8 mouse cellular contexts compared by ENCODE assay signal in the genomic region with DNA sequence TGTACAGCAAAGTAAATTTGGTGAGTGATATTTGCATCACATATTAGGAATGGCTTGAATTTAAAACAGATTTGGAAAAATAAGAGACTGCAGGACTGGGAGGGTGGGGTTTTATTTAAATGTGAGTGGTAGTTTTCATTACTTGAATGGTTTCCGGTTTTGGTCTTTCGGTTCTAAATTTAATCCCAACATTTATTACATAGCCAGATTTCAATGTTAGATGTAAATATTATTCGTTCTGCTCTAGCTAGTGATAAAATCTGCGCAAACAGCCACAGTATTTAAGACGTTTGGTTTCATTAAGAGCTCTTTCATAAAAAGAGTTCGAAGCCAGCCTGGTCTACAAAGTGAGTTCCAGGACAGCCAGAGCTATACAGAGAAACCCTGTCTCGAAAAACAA. TPM values are rescaled to one million over a fixed set of nuclear protein-coding genes. Genes with fewer than 3 reads are reported as not detected.
DNase-seq lines count a peak whose midpoint lies in the region; ATAC-seq and TF ChIP-seq lines count a peak whose summit lies in the region.

No protein-coding gene starts in this region.

- H3K27me3 ChIP-seq in kidney, embryonic 16.5 days (ENCODE audit: insufficient read depth, low read length), result no peaks in the 10 kb centered on the region
- H3K27me3 ChIP-seq in forebrain, embryonic 12.5 days, result no peaks in the 10 kb centered on the region
- H3K27me3 ChIP-seq in intestine, postnatal 0 days (replicated peaks; ENCODE audit: control insufficient read depth, insufficient read depth, low read length), result no peaks in the 10 kb centered on the region
- H3K27me3 ChIP-seq in myocyte (ENCODE audit: control insufficient read depth, insufficient read depth, insufficient read length), result no peaks in the 10 kb centered on the region

- no peaks in the 10 kb centered on the region for H3K36me3 ChIP-seq in kidney, embryonic 16.5 days (ENCODE audit: insufficient read depth, low read length)
- no peaks in the 10 kb centered on the region for H3K36me3 ChIP-seq in forebrain, embryonic 12.5 days (replicated peaks)
- H3K36me3 ChIP-seq in intestine, postnatal 0 days (ENCODE audit: control insufficient read depth, insufficient read depth), result peaks cover 2% of the 10 kb centered on the region; the same call in 1 of the 2 replicates
- H3K36me3 ChIP-seq in myocyte (ENCODE audit: control insufficient read depth, insufficient read depth), result no peaks in the 10 kb centered on the region

- H3K4me1 ChIP-seq in kidney, embryonic 16.5 days (ENCODE audit: insufficient read depth, low read length), result peaks cover 7% of the 10 kb centered on the region
- H3K4me1 ChIP-seq in forebrain, embryonic 12.5 days, result peaks cover 10% of the 10 kb centered on the region
- no peaks in the 10 kb centered on the region for H3K4me1 ChIP-seq in intestine, postnatal 0 days (replicated peaks; ENCODE audit: control insufficient read depth, insufficient read depth, low read length)

- H3ac ChIP-seq in myocyte (ENCODE audit: control insufficient read depth, insufficient read length), result no peak overlapping the region

- peak overlapping the region; percentile 80 for H3K4me2 ChIP-seq in kidney, embryonic 16.5 days (replicated peaks; ENCODE audit: low read depth, low read length)
- H3K4me2 ChIP-seq in forebrain, embryonic 12.5 days, result peak overlapping the region; percentile 62
- peak overlapping the region; percentile 70 for H3K4me2 ChIP-seq in intestine, postnatal 0 days (replicated peaks; ENCODE audit: low read depth)
- peak overlapping the region; percentile 97 for H3K4me2 ChIP-seq in myocyte (ENCODE audit: low read depth)

- peak overlapping the region; percentile 97 for H3K4me3 ChIP-seq in kidney, embryonic 16.5 days (ENCODE audit: low read length)
- no peak overlapping the region for H3K4me3 ChIP-seq in forebrain, embryonic 12.5 days (replicated peaks)
- H3K4me3 ChIP-seq in intestine, postnatal 0 days (ENCODE audit: low read depth, low read length), result no peak overlapping the region
- H3K4me3 ChIP-seq in myocyte, result peak overlapping the region; percentile 64

- H3K79me2 ChIP-seq in myocyte (ENCODE audit: control insufficient read depth, insufficient read depth), result peaks cover 40% of the 10 kb centered on the region

- no peak for ATAC-seq in kidney, embryonic 16.5 days (ENCODE audit: low FRiP score, low TSS enrichment)
- no peak for ATAC-seq in forebrain, embryonic 12.5 days (ENCODE audit: low FRiP score)
- no peak for ATAC-seq in intestine, postnatal 0 days

- 61% methylated on average over 7 of the region's 7 CpGs for WGBS in kidney, embryonic 16.5 days
- 71% methylated on average over 7 of the region's 7 CpGs for WGBS in forebrain, embryonic 12.5 days
- WGBS in intestine, postnatal 0 days, result 51% methylated on average over 7 of the region's 7 CpGs

- H3K9me3 ChIP-seq in kidney, embryonic 16.5 days (ENCODE audit: low read length), result no peaks in the 10 kb centered on the region
- no peaks in the 10 kb centered on the region for H3K9me3 ChIP-seq in forebrain, embryonic 12.5 days
- H3K9me3 ChIP-seq in intestine, postnatal 0 days (ENCODE audit: control insufficient read depth), result no peaks in the 10 kb centered on the region

- no peak for DNase-seq in kidney, postnatal 4 days
- DNase-seq in cerebellum, postnatal 14 days, result no peak
- no peak for DNase-seq in cerebellum, postnatal 25 days
- no peak for DNase-seq in frontal cortex, postnatal 25 days (ENCODE audit: low spot score in 2 of 2)

- H3K27ac ChIP-seq in kidney, embryonic 16.5 days (ENCODE audit: low read length), result no peak overlapping the region
- no peak overlapping the region for H3K27ac ChIP-seq in forebrain, embryonic 12.5 days
- H3K27ac ChIP-seq in intestine, postnatal 0 days (ENCODE audit: low read depth, low read length), result no peak overlapping the region

- no peak for TF ChIP-seq CTCF in intestine, postnatal 0 days (IDR thresholded peaks at IDR 0.05; ENCODE audit: low read depth)

- no peak for TF ChIP-seq POLR2A in myocyte (IDR thresholded peaks at IDR 0.05; ENCODE audit: insufficient read length, low read depth)

- no peak overlapping the region; the same call in 1 of the 2 replicates for H3K9ac ChIP-seq in kidney, embryonic 16.5 days (replicated peaks; ENCODE audit: low read length)
- H3K9ac ChIP-seq in forebrain, embryonic 12.5 days, result no peak overlapping the region
- H3K9ac ChIP-seq in intestine, postnatal 0 days (ENCODE audit: low read depth, low read length), result no peak overlapping the region

TF ChIP-seq in myocyte, 11 proteins besides CTCF, POLR2A, EP300 and RAD21:
- no peak for TF ChIP-seq MYOG (IDR thresholded peaks at IDR 0.05; ENCODE audit: control insufficient read depth in 1 of 3, insufficient read depth in 1 of 3, insufficient read length in 2 of 3, low read depth in 2 of 3)
- TF ChIP-seq POLR2AphosphoS2 (IDR thresholded peaks at IDR 0.05; ENCODE audit: insufficient read length, low read depth), result no peak
- TF ChIP-seq MYOD1 (IDR thresholded peaks at IDR 0.05; ENCODE audit: control insufficient read depth in 1 of 3, insufficient read length in 2 of 3, low read depth in 2 of 3), result no peak
- no peak for TF ChIP-seq MAX (IDR thresholded peaks at IDR 0.05; ENCODE audit: low read depth)
- no peak for TF ChIP-seq E2F4 (IDR thresholded peaks at IDR 0.05; ENCODE audit: insufficient read depth)
- no peak for TF ChIP-seq TCF3 (IDR thresholded peaks at IDR 0.05; ENCODE audit: insufficient read length, low read depth)
- no peak for TF ChIP-seq TCF12 (IDR thresholded peaks at IDR 0.05; ENCODE audit: insufficient read depth, poor library complexity, severe bottlenecking)
- no peak for TF ChIP-seq USF1 (IDR thresholded peaks at IDR 0.05; ENCODE audit: low read depth)
- TF ChIP-seq REST (IDR thresholded peaks at IDR 0.05; ENCODE audit: insufficient read depth, insufficient read length), result no peak
- TF ChIP-seq SRF (IDR thresholded peaks at IDR 0.05; ENCODE audit: control insufficient read depth, insufficient read length, low read depth), result no peak
- TF ChIP-seq CEBPB (IDR thresholded peaks at IDR 0.05; ENCODE audit: insufficient read depth, poor library complexity, severe bottlenecking), result no peak

RNA-seq across cellular contexts. Expression of gene Lrch3, which starts 0.7 kb away (rescaled TPM):
- 22.7 and 23.7 TPM in 2 replicates for polyA plus RNA-seq in kidney, embryonic 16.5 days (2015; fragmentation: Nextera tagmentation; extraction: Ambion mirVana)
- polyA plus RNA-seq in forebrain, embryonic 12.5 days (2016; fragmentation: Nextera tagmentation; extraction: Ambion mirVana), result 46.5 and 49.4 TPM in 2 replicates
- 7.8 and 8.4 TPM in 2 replicates for polyA plus RNA-seq in intestine, postnatal 0 days (2015; fragmentation: Nextera tagmentation; extraction: Ambion mirVana)
- polyA plus RNA-seq in myocyte (2012; fragmentation: generic; extraction: Trizol), result 9.0 TPM

RNA-seq across cellular contexts. Expression of gene Rubcn, which starts 35.6 kb away (rescaled TPM):
- 23.7 and 24.2 TPM in 2 replicates for polyA plus RNA-seq in kidney, embryonic 16.5 days (2015; fragmentation: Nextera tagmentation; extraction: Ambion mirVana)
- 26.5 and 27.4 TPM in 2 replicates for polyA plus RNA-seq in forebrain, embryonic 12.5 days (2016; fragmentation: Nextera tagmentation; extraction: Ambion mirVana)
- polyA plus RNA-seq in intestine, postnatal 0 days (2015; fragmentation: Nextera tagmentation; extraction: Ambion mirVana), result 8.3 and 8.6 TPM in 2 replicates
- 34.0 TPM for polyA plus RNA-seq in myocyte (2012; fragmentation: generic; extraction: Trizol)

RNA-seq across cellular contexts. Expression of gene Fyttd1, which starts 35.9 kb away (rescaled TPM):
- polyA plus RNA-seq in kidney, embryonic 16.5 days (2015; fragmentation: Nextera tagmentation; extraction: Ambion mirVana), result 102 and 109 TPM in 2 replicates
- 122 and 125 TPM in 2 replicates for polyA plus RNA-seq in forebrain, embryonic 12.5 days (2016; fragmentation: Nextera tagmentation; extraction: Ambion mirVana)
- polyA plus RNA-seq in intestine, postnatal 0 days (2015; fragmentation: Nextera tagmentation; extraction: Ambion mirVana), result 52.7 and 52.8 TPM in 2 replicates
- 39.8 TPM for polyA plus RNA-seq in myocyte (2012; fragmentation: generic; extraction: Trizol)

Comparison
In these comparisons a context has a peak if more than half of its experiments do, and no peak if none do; other contexts are left out.
1. H3K4me3 ChIP-seq: peak in kidney, embryonic 16.5 days (single experiment) and myocyte (single experiment); none in forebrain, embryonic 12.5 days (single experiment) and intestine, postnatal 0 days (single experiment).
2. Peak in every context shown above with its lines, with median percentiles within 50 percentile points of each other: H3K4me2 ChIP-seq.